Mouse (Mus musculus) forebrain, embryonic 11.5 days (tissue): Measurements from ENCODE around the gene Med21. TPM values are rescaled to one million over a fixed set of nuclear protein-coding genes. Genes with fewer than 3 reads are reported as not detected.

ENCODE experiments used
- ATAC-seq: fragments of 200-750 bp; cut with Nextera tagmentation; replicated peaks from 2 replicates; pipeline ENCODE4 v1.8.0; 2017; ENCODE audit warnings: moderate TSS enrichment; ENCODE audit not compliant: low FRiP score
- DNase-seq: peaks from one replicate; pipeline ENCODE4 v3.0.0-alpha.2; 2017; ENCODE audit warnings: low spot score
- H3K27ac ChIP-seq: fragments of 300-500 bp; sonication (generic); 2 replicates; pipeline ENCODE4 v1.5.1; 2014; ENCODE audit warnings: low read depth, low read length
- H3K27me3 ChIP-seq: fragments of 300-500 bp; sonication (generic); 2 replicates; pipeline ENCODE4 v1.6.1; 2014; ENCODE audit warnings: mild to moderate bottlenecking, low read length, mixed read lengths; ENCODE audit not compliant: control insufficient read depth, insufficient read depth
- H3K36me3 ChIP-seq: fragments of 300-500 bp; sonication (generic); 2 replicates; pipeline ENCODE4 v1.6.1; 2014; ENCODE audit warnings: mild to moderate bottlenecking, low read length, moderate library complexity, mixed read lengths; ENCODE audit not compliant: control insufficient read depth, insufficient read depth
- H3K4me1 ChIP-seq: fragments of 300-500 bp; sonication (generic); replicated peaks from 2 replicates; pipeline ENCODE4 v1.6.1; 2014; ENCODE audit warnings: low read length, mixed read lengths; ENCODE audit not compliant: control insufficient read depth, insufficient read depth
- H3K4me2 ChIP-seq: fragments of 300-500 bp; sonication (generic); 2 replicates; pipeline ENCODE4 v1.6.1; 2014; ENCODE audit warnings: low read depth, mild to moderate bottlenecking, low read length, moderate library complexity, mixed read lengths; ENCODE audit not compliant: severe bottlenecking
- H3K4me3 ChIP-seq: fragments of 300-500 bp; sonication (generic); 2 replicates; pipeline ENCODE4 v1.5.1; 2014; ENCODE audit warnings: low read depth, low read length
- H3K9ac ChIP-seq: fragments of 300-500 bp; sonication (generic); 2 replicates; pipeline ENCODE4 v1.6.1; 2014; ENCODE audit warnings: low read length
- H3K9me3 ChIP-seq: fragments of 300-500 bp; sonication (generic); 2 replicates; pipeline ENCODE4 v1.6.1; 2016; ENCODE audit warnings: low read length, mixed read lengths; ENCODE audit not compliant: control insufficient read depth
- WGBS: fragments of 180-500 bp; shearing (Covaris S2); extraction: QIAGEN DNeasy Blood & Tissue Kit; methylation state at CpG from one replicate; pipeline ENCODE4 v1.1.7; 2014; 5-methylcytosine and 5-hydroxymethylcytosine counted together
- polyA plus RNA-seq: library from polyadenylated mRNA; unstranded; fragments of >200 nt; fragmentation: Nextera tagmentation; extraction: Ambion mirVana; gene quantifications from 2 replicates; pipeline ENCODE4 v1.2.1, GENCODE M21; 2014

Gene Med21
- polyA plus RNA-seq, result 120 and 132 TPM in 2 replicates

DNA sequence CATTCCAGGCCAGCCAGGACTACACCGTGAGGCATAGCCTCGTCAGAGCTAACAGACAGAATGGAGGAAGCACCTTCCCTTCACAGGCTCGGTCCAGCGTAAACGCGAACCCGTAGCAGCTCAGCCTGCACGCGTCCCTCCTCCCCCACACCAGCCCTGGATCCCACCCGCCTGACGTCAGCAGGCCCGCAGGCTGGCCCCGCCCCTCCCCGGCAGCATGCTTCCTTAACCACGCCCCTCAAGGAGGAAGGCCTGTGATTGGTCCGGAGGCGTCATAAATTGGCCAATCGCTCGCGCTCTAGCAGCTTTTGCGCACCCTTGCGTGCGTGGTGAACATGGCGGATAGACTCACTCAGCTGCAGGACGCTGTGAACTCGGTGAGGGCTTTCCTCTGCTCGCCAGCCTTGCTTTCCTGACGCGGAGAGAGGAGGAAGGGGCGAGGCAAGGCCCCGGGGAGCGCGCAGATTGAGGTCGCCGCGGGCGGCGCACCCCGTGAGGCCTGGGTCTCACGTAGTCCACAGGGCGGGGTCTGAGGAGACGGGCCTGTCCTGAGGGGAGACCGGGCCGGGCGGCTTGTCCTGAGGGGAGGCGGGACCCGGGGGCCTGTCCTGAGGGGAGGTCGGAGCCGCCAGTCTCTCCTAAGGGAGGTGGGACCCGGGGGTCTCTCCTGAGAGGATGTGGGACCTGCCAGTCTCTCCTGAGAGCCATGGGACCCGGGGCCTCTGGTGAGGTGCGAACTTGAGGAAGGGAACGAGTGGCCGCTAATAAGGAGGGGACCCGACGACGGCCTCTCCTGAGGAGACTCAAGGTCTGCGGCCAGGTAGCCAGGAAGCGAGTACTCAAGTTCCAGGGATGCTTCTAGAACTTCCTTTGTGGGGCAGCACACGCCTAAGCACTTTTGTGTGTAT is at the start of gene Med21, which contains the start of gene Tm7sf3:
Gene Med21 (plus strand): TSS at position 272 of the 908 bp plus-strand sequence.
Gene Tm7sf3 (minus strand): TSS at position 549 of the 908 bp plus-strand sequence.
- peak; percentile 100 for DNase-seq
- H3K9me3 ChIP-seq, result no peaks in the 10 kb centered on the region
- no peaks in the 10 kb centered on the region for H3K36me3 ChIP-seq
- peaks cover 2% of the 10 kb centered on the region; the same call in 1 of the 2 replicates for H3K4me1 ChIP-seq
- H3K4me2 ChIP-seq, result peak within 1 kb of the TSS; percentile 88
- no peaks in the 10 kb centered on the region for H3K27me3 ChIP-seq
- H3K4me3 ChIP-seq, result peak within 1 kb of the TSS; percentile 71
- ATAC-seq, result peak; percentile 97
- WGBS, result 1% methylated on average over 57 of the region's 60 CpGs
- peak within 1 kb of the TSS; percentile 84 for H3K9ac ChIP-seq
- peak within 1 kb of the TSS; percentile 47; the same call in 1 of the 2 replicates for H3K27ac ChIP-seq

GRCm38 (mm10) chr6:146602601-146603000 is 39.7 kb upstream of the Med21 start:
- no peak overlapping the region for H3K27ac ChIP-seq
- no peaks in the 10 kb centered on the region for H3K4me1 ChIP-seq
- H3K9me3 ChIP-seq, result no peaks in the 10 kb centered on the region
- 94% methylated on average over 4 of the region's 4 CpGs for WGBS
- no peak overlapping the region for H3K9ac ChIP-seq
- H3K4me3 ChIP-seq, result no peak overlapping the region
- H3K27me3 ChIP-seq, result no peaks in the 10 kb centered on the region
- peaks cover 4% of the 10 kb centered on the region; the same call in 1 of the 2 replicates for H3K36me3 ChIP-seq
- H3K4me2 ChIP-seq, result no peak overlapping the region
- ATAC-seq (no peak), DNase-seq (no peak)

- DNase-seq, result no peak
- 90% methylated on average over 10 of the region's 10 CpGs for WGBS
Observed at GRCm38 (mm10) chr6:146603651-146604050, 38.7 kb upstream of the Med21 start.

DNA sequence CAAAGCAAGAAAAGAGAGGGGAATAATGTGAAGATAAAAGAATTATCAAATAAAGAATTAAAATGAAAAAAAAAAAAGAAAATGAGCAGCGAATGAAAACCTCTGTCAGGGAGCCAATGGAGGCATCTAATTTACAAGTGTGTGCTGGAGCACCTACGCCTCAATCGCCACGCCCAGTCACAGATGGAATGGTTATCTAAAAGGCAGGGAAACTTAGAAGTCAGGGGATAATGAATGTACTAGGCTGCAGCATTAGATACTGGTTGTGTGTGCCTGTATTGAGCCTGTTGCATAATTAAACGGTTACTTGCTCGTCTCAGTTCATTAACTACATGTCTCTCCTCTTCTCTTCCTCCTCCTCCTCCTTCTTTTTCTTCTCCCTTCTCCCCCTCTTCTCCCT is 31.0 kb upstream of the Med21 start:
- 89% methylated on average over 6 of the region's 6 CpGs for WGBS
- no peak overlapping the region for H3K4me2 ChIP-seq
- no peaks in the 10 kb centered on the region for H3K4me1 ChIP-seq
- ATAC-seq (no peak), DNase-seq (no peak)
- H3K27ac ChIP-seq, result no peak overlapping the region
- H3K9ac ChIP-seq, result no peak overlapping the region
- no peaks in the 10 kb centered on the region for H3K9me3 ChIP-seq
- no peaks in the 10 kb centered on the region; the same call in 1 of the 2 replicates for H3K36me3 ChIP-seq
- H3K4me3 ChIP-seq, result no peak overlapping the region
- H3K27me3 ChIP-seq, result no peaks in the 10 kb centered on the region

More at GRCm38 (mm10) chr6:146603651-146604050, 38.7 kb upstream of the Med21 start:
- ATAC-seq, result no peak
- H3K36me3 ChIP-seq, result peaks cover 4% of the 10 kb centered on the region; the same call in 1 of the 2 replicates
- H3K27ac ChIP-seq, result no peak overlapping the region
- no peak overlapping the region for H3K4me3 ChIP-seq
- H3K27me3 ChIP-seq, result no peaks in the 10 kb centered on the region
- H3K9me3 ChIP-seq, result no peaks in the 10 kb centered on the region
- H3K9ac ChIP-seq, result no peak overlapping the region
- no peaks in the 10 kb centered on the region for H3K4me1 ChIP-seq
- no peak overlapping the region for H3K4me2 ChIP-seq

DNA sequence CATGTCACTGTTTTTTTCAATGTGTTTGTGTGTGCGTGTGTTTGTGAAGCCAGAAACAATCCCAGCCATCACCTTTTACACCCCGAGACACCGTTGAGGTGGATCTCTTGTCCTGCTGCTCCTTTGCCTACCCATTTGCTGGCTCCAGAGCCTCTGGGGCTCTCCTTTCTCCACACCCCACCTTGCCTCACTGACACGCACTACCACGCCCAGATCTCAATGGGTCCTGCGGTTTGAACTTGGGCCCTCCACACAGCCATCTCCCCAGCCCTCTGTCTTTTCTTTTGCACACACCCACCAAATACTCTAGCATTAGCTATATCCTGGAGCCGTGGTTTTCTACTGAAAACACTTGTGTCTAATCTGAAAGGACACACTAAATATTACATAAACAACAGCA is 30.4 kb upstream of the Med21 start:
- Histone ChIP-seq H3K27ac (no peak overlapping the region), H3K9ac (no peak overlapping the region), H3K4me1 (no peaks in the 10 kb centered on the region), H3K4me3 (no peak overlapping the region), H3K4me2 (no peak overlapping the region), H3K36me3 (no peaks in the 10 kb centered on the region; the same call in 1 of the 2 replicates), H3K27me3 (no peaks in the 10 kb centered on the region), H3K9me3 (no peaks in the 10 kb centered on the region)
- no peak for DNase-seq
- no peak for ATAC-seq
- WGBS, result 90% methylated on average over 7 of the region's 7 CpGs

DNA sequence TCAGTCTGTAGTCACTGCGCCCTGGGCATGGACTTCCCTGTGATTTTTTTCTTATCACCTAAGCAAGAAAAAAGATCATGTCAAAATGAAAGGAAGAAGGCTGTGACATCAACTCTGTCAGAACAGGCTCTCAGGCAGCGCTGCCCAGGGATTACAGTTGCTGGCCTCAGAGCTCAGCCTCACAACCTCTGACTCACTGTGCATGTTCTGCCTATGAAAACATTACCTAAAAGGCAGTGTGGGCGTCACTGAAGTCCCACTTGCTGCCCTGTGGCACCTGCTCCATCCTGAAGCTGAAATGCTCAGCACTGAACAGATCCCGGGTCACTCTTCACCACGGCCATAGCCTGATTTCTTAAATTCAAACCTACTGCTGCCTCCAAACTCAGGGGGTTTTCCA is 29.6 kb upstream of the Med21 start:
- 96% methylated on average over 5 of the region's 5 CpGs for WGBS
- Histone ChIP-seq H3K36me3 (no peaks in the 10 kb centered on the region; the same call in 1 of the 2 replicates), H3K4me1 (no peaks in the 10 kb centered on the region), H3K9ac (no peak overlapping the region), H3K27ac (no peak overlapping the region), H3K9me3 (no peaks in the 10 kb centered on the region), H3K27me3 (no peaks in the 10 kb centered on the region), H3K4me3 (no peak overlapping the region), H3K4me2 (no peak overlapping the region)
- ATAC-seq (no peak), DNase-seq (no peak)

DNA sequence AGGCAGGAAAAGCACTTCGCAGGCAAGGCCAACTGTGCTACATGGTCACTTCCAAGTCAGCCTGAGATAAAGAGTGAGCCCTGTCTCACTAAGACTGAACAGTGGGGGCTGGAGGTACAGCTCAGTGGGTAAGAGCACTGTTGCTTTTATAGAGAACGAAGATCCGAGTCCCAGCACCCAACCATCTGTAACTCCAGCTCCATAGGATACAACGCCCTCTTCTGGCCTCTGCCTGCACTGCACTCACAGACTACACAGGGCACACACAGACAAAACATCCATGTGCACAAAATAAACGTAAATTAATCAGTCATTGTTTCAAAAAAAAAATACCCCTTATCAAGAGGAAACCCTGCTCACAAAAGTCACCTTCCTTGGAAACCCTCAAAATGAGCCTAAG is 28.4 kb upstream of the Med21 start:
- H3K4me2 ChIP-seq, result no peak overlapping the region
- no peaks in the 10 kb centered on the region for H3K27me3 ChIP-seq
- ATAC-seq (no peak), DNase-seq (no peak)
- H3K4me3 ChIP-seq, result no peak overlapping the region
- no peaks in the 10 kb centered on the region for H3K4me1 ChIP-seq
- H3K36me3 ChIP-seq, result no peaks in the 10 kb centered on the region; the same call in 1 of the 2 replicates
- 87% methylated on average over 5 of the region's 5 CpGs for WGBS
- H3K9me3 ChIP-seq, result no peaks in the 10 kb centered on the region
- no peak overlapping the region for H3K9ac ChIP-seq
- H3K27ac ChIP-seq, result no peak overlapping the region

- no peaks in the 10 kb centered on the region for H3K4me1 ChIP-seq
- no peak overlapping the region for H3K4me3 ChIP-seq
- no peak overlapping the region for H3K27ac ChIP-seq
- ATAC-seq, result no peak
- WGBS, result 89% methylated on average over 5 of the region's 5 CpGs
- no peaks in the 10 kb centered on the region for H3K27me3 ChIP-seq
- no peak overlapping the region for H3K4me2 ChIP-seq
- H3K36me3 ChIP-seq, result no peaks in the 10 kb centered on the region; the same call in 1 of the 2 replicates
- no peaks in the 10 kb centered on the region for H3K9me3 ChIP-seq
- DNase-seq, result no peak
- H3K9ac ChIP-seq, result no peak overlapping the region
Observed at GRCm38 (mm10) chr6:146614541-146614940, 27.8 kb upstream of the Med21 start.
